Mouse (Mus musculus) ES-Bruce4 (cell line): ENCODE data around the gene Abcc9. TPM values are rescaled to one million over a fixed set of nuclear protein-coding genes. Genes with fewer than 3 reads are reported as not detected.
A peak's percentile ranks its signal among the peaks of the same experiment; 100 is the strongest.

Source experiments
- H3K27ac ChIP-seq: 2 replicates; pipeline ENCODE4 v1.5.1; 2012; ENCODE audit warnings: low read length, inconsistent platforms; ENCODE audit not compliant: insufficient read depth
- H3K27me3 ChIP-seq: 2 replicates; pipeline ENCODE4 v1.6.1; 2012; ENCODE audit warnings: mild to moderate bottlenecking, low read length, inconsistent platforms; ENCODE audit not compliant: control insufficient read depth, poor library complexity, insufficient read depth, severe bottlenecking
- H3K36me3 ChIP-seq: 2 replicates; pipeline ENCODE4 v1.6.1; 2012; ENCODE audit warnings: inconsistent platforms, mild to moderate bottlenecking, low read length, moderate library complexity; ENCODE audit not compliant: control insufficient read depth, poor library complexity, insufficient read depth, severe bottlenecking
- H3K4me1 ChIP-seq: one replicate; pipeline ENCODE4 v1.8.1; 2011; ENCODE audit warnings: low read length; ENCODE audit not compliant: control insufficient read depth, insufficient read depth
- H3K4me3 ChIP-seq: 2 replicates; pipeline ENCODE4 v1.5.1; 2011; ENCODE audit warnings: low read depth, mild to moderate bottlenecking, low read length
- H3K9ac ChIP-seq: 2 replicates; pipeline ENCODE4 v1.6.1; 2012; ENCODE audit warnings: low read depth, mild to moderate bottlenecking, inconsistent platforms; ENCODE audit not compliant: poor library complexity, severe bottlenecking
- H3K9me3 ChIP-seq: replicated peaks from 2 replicates; pipeline ENCODE4 v1.6.1; 2012; ENCODE audit warnings: mild to moderate bottlenecking, low read length, inconsistent platforms; ENCODE audit not compliant: control insufficient read depth, poor library complexity, insufficient read depth, severe bottlenecking
- CTCF ChIP-seq: IDR thresholded peaks from one replicate; pipeline ENCODE4 v1.8.1; 2011; ENCODE audit warnings: low read depth, low read length
- EP300 ChIP-seq: IDR thresholded peaks from 2 replicates; pipeline ENCODE4 v1.6.1; 2011; ENCODE audit warnings: low read depth, low read length; ENCODE audit not compliant: insufficient read depth
- POLR2A ChIP-seq: IDR thresholded peaks from one replicate; pipeline ENCODE4 v1.8.1; 2011; ENCODE audit warnings: low read length; ENCODE audit not compliant: insufficient read depth
- polyA plus RNA-seq: library from polyadenylated mRNA; stranded (reverse); fragments of >200 nt; gene quantifications from 2 replicates; pipeline ENCODE4 v1.2.4, GENCODE M21; 2011; ENCODE audit warnings: low read depth; ENCODE audit not compliant: missing spikeins, insufficient read depth, insufficient read length

The Abcc9 gene
- polyA plus RNA-seq, 1 experiment = 0.36 TPM

- no peak overlapping the region for H3K4me3 ChIP-seq
- H3K4me1 ChIP-seq = no peaks in the 10 kb centered on the region
- TF ChIP-seq CTCF (no peak), EP300 (no peak), POLR2A (no peak)
- no peak overlapping the region for H3K9ac ChIP-seq
- H3K9me3 ChIP-seq = no peaks in the 10 kb centered on the region
- H3K27me3 ChIP-seq = no peaks in the 10 kb centered on the region; the same call in 1 of the 2 replicates
- H3K36me3 ChIP-seq = no peaks in the 10 kb centered on the region
- H3K27ac ChIP-seq = no peak overlapping the region
These were observed 92.4 kb downstream of the Abcc9 start for GRCm38 (mm10) chr6:142609401-142610373.

GRCm38 (mm10) chr6:142607080-142607479 is 95.0 kb downstream of the Abcc9 start:
- H3K27me3 ChIP-seq = no peaks in the 10 kb centered on the region
- H3K9me3 ChIP-seq = no peaks in the 10 kb centered on the region
- H3K4me1 ChIP-seq = peaks cover 2% of the 10 kb centered on the region
- H3K4me3 ChIP-seq = no peak overlapping the region
- H3K9ac ChIP-seq = no peak overlapping the region
- TF ChIP-seq POLR2A (no peak), CTCF (no peak), EP300 (no peak)
- H3K36me3 ChIP-seq = no peaks in the 10 kb centered on the region
- H3K27ac ChIP-seq = no peak overlapping the region

GRCm38 (mm10) chr6:142602772-142603171 is 99.3 kb downstream of the Abcc9 start:
- no peaks in the 10 kb centered on the region for H3K9me3 ChIP-seq
- H3K4me3 ChIP-seq = no peak overlapping the region
- H3K36me3 ChIP-seq = no peaks in the 10 kb centered on the region
- no peak overlapping the region for H3K9ac ChIP-seq
- H3K27ac ChIP-seq = no peak overlapping the region
- TF ChIP-seq POLR2A (no peak), EP300 (peak; percentile 74)
- no peaks in the 10 kb centered on the region for H3K27me3 ChIP-seq
- H3K4me1 ChIP-seq = peaks cover 2% of the 10 kb centered on the region

DNA sequence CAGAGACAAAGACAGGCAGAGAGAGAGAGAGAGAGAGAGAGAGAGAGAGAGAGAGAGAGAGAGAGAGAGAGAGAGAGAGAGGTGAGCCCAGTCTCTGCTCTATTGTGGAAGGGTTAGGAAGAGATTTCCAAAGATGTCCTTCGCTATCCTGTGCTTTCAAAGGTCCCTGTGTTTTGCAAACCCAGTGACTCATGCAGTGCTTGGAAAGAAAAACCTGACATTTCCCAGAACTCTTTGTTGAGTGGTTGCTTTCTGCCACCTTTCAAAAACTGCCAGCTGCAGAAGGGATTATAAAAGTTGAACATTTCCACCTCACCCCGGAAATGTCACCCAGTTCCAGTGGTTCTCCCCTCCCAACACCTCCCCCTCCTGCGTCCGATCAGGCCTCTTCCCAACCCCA is 123.3 kb downstream of the Abcc9 start:
- Histone ChIP-seq H3K4me3 (no peak overlapping the region), H3K4me1 (no peaks in the 10 kb centered on the region), H3K36me3 (no peaks in the 10 kb centered on the region), H3K27ac (no peak overlapping the region), H3K9ac (no peak overlapping the region), H3K27me3 (no peaks in the 10 kb centered on the region; the same call in 1 of the 2 replicates), H3K9me3 (no peaks in the 10 kb centered on the region)
- no peak for TF ChIP-seq EP300
- TF ChIP-seq POLR2A = no peak
- no peak for TF ChIP-seq CTCF

DNA sequence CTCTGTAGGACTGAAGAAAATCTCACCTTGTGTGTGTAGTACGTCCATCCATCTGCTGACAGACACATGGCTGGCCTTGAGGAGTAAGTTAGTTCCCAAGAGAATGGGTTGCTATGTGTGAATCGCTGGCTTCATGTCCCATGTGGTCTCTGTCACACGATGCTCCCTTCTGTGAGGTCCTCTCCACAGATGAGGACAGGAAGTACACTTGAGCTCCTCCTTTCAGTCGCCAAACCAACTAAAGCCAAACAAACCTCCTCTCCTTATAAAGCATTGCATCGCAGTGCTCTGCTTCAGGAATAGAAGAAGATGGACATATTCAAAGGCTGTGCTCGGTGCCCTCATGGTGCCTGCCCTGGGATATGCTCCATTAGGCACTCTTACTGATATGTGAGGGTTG is 124.3 kb downstream of the Abcc9 start:
- H3K4me1 ChIP-seq = no peaks in the 10 kb centered on the region
- no peak overlapping the region for H3K9ac ChIP-seq
- no peaks in the 10 kb centered on the region; the same call in 1 of the 2 replicates for H3K27me3 ChIP-seq
- no peak overlapping the region for H3K4me3 ChIP-seq
- no peaks in the 10 kb centered on the region for H3K36me3 ChIP-seq
- H3K9me3 ChIP-seq = no peaks in the 10 kb centered on the region
- TF ChIP-seq EP300 (no peak), POLR2A (no peak), CTCF (no peak)
- H3K27ac ChIP-seq = no peak overlapping the region

DNA sequence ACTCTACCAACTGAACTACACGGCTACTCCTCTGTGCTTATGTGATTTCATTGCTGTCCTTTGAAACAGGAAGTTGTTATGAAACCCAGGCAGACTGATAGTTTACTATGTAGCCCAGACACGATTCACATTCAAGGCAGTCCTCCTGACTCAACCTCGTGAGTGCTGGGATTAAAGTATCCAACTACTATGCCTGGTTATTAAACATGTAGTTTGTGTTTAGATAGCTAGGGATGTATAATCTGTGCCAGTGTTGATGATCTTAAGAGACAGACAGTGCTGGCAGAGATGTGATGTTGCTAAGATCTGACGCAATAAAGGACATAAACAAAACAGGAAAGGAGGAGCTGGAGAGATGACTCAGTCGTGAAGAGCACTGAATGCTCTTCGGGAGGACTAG is 129.2 kb downstream of the Abcc9 start:
- no peaks in the 10 kb centered on the region for H3K9me3 ChIP-seq
- H3K4me1 ChIP-seq = no peaks in the 10 kb centered on the region
- no peak overlapping the region for H3K9ac ChIP-seq
- TF ChIP-seq CTCF = no peak
- no peak for TF ChIP-seq POLR2A
- no peak for TF ChIP-seq EP300
- no peaks in the 10 kb centered on the region for H3K27me3 ChIP-seq
- no peak overlapping the region for H3K27ac ChIP-seq
- H3K36me3 ChIP-seq = no peaks in the 10 kb centered on the region
- no peak overlapping the region for H3K4me3 ChIP-seq
